Mouse (Mus musculus) layer of hippocampus, adult 18-20 months (tissue): ENCODE data around the gene Lrrc58. TPM values are rescaled to one million over a fixed set of nuclear protein-coding genes. Genes with fewer than 3 reads are reported as not detected.
A peak's percentile ranks its signal among the peaks of the same experiment; 100 is the strongest.

Experiments used
- DNase-seq, 2 experiments: peaks; one replicate each; pipeline ENCODE4 v3.0.0; 2022; ENCODE audit warnings: low spot score in 2 of 2
- long read RNA-seq: library from polyadenylated mRNA; stranded (forward); transcript quantifications from one replicate; pipeline ENCODE4 v2.0.0, GENCODE M21; 2021
- total RNA-seq, 2 experiments: library from RNA; stranded (reverse); gene quantifications; 2 replicates each; pipeline ENCODE4 v1.2.3; 2021

The Lrrc58 gene
- total RNA-seq = 100 to 1,000 TPM; 101 to 105 TPM
- long read RNA-seq, full-length matches to known transcripts = 21 of 39 reads
- long read RNA-seq, partial matches to known transcripts = 3 of 39 reads
- long read RNA-seq, other reads (novel, unspliced or antisense) = 15 of 39 reads

DNA sequence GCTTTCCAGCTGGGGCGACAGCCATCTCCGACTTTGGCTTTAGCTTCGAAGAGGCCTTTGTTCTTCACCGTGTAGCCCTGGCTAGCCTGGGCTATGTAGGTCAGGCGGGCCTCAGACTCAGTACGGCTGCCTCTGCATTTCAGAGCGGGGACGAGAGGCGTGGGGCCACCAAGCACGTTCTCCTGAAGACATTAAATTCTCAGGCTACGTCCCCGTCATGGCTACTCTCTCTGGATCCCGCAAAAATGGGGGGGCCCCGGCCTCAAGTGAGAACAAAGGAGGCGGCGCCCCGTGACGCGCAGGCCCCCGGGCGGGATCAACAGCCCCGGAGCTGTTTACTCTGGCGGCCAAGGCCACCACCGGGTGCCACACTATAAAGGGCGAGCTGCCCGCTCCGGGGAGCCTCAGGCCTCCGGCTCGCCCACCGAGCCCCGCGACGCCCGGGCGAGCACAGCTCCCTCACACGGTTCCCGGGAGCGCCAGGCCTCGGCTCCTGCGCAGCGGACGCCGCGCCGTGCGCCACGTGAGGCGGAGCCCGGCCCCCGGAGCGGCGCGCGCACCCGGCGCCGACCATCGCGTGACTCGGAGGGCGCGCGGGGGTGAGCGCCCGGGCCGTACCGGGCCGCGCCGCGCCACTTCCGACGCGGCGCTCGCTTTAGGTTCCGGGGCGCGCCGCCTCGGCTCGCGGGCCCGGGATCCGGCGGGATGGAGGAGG is at the start of gene Lrrc58:
Gene Lrrc58, plus strand, starts transcription at position 599 of the 715 bp plus-strand sequence.
- DNase-seq = peak; percentile 81 to 90

DNA sequence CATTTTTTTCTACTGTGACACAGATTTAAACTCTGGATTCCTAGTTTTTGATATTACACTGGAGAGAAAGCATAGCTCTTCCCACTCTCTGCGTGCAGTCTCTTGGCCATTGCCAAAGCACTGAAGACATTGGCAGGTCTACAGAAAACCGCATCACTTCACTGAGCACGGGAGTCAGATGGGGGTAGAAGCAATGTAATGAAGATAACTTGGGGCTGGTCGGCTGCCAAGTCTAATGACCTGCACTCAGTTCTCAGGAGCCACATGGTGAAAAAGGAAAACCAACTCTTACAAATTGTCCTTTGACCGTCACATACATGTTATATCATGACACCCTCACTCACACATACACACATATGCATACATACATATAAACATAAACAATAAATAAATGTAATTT is 44.2 kb upstream of the Lrrc58 start:
- no peak for DNase-seq

DNA sequence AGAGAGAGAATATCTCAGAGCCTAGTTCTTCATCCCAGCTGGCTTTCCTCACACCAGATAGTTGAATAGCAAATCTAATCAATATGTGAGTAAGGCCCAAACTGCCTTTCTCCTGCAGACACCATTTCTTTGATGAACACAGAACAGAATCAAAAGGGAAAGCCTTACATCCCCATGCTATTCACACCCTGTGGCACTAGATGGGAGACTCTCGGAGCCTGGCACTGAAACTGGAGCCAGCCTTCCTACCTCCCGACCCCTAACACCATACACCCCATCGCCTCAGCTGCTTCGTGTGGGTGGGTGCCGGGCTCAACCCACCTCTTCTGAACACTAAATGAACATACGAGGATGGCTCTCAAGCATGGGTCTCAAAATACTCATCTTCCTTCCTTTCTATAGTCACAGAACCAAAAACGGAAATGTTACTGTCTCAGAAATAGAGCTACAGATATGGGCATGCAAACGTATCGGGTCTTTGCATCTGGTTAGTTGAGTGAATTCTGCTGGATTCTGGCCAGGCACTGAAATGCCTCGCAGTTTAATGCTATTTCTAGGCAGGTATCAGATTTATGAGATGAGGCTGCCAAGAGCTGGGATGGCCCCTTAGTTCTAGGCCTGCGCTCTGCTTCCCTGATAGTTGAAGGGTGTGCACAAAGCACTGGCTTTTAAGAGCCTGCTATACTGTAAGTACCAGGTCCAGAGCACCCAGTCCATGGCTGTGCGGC is 43.2 kb upstream of the Lrrc58 start:
- DNase-seq = no peak

DNA sequence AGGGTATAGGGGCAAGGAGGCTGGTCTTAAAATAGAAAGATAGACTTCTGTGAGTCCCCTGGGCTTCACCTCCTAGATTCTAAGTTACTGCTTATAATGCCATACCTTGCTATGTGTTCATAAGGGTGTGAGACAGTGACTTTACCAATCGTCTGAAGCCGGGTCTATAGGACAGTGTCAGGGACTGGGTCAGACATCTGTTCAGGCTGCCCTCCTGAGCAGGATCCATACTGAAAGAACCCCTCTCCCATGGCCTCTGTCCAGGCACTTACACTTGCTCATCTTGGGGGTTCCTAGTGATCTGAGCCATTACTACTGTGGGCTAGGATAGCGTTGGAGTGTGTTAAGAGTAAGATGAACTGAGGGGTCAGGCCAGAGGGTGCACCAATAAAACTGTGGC is 41.9 kb upstream of the Lrrc58 start:
- DNase-seq = no peak

DNA sequence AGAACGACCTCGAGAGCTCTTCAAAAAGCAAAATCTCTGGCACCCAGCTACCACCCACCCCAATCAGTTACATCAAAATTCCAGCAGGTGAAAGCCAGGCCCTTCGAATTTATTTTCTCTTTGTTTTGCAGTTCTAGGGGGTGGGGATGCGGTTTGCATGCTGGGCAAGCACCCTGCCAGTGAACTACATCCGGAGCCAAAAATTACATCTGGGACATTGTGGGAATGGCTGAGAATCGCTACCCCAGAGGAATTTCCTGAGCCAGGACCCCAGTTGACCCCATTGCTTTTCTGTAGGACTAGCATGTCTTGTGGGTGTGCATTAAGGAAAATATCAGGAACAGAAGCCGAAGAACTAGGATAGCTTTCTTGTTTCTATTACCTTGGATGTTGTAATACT is 37.1 kb upstream of the Lrrc58 start:
- DNase-seq = no peak

DNA sequence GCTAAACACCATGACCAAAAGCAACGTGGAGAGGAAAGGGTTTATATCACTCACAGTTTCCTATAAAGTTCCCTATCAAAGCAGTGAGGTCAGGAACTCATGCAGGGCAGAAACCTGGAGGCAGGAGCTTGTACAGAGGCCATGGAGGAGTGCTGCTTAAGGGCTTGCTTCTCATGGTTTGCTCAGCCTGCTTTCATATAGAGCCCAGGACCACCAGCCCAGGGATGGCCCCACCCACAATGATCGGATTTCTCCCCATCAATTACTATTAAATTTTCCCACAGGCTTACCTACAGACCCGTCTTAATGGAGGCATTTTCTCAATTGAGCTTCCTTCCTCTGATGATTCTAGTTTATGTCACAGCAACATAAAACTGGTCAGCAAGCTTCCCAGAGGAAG is 30.6 kb upstream of the Lrrc58 start:
- no peak for DNase-seq

DNA sequence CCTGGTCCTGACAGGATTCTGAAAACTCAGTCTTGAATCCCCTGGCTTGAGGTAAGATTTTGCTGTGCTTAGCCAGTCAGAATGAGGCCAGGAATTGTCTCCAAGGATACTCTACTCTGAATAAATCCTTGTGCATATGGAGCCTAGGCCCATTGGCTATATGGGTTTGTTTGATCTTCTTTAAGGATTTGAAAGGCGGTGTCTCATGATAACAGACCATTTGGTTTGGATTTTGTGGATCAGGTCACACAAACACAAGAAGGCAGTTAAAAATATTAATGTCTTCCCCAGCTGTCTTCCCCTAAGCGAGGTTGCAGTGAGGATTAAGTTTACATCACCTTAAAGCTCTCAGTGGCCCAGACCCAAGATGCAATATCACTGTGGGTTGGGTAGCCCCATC is 25.8 kb upstream of the Lrrc58 start:
- DNase-seq = no peak

DNA sequence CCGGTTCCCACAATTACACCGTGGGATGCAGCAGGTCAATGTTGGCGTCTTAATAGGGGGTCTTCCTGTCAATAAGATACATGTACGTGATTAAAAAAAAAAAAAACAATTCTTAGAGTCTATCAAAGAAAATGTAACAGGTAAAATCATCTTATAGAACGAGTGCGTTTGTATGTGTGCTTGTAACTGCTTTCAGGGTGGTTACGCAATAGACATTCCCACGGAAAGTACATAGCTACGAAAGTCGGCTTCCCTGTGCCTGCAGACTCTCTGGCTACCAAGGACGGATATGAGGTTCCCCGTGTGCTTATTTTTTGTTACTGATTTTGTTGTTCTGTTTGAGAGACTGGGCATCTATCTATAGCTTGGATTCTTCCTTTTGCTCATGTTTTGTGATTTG is 24.4 kb upstream of the Lrrc58 start:
- DNase-seq = no peak

DNA sequence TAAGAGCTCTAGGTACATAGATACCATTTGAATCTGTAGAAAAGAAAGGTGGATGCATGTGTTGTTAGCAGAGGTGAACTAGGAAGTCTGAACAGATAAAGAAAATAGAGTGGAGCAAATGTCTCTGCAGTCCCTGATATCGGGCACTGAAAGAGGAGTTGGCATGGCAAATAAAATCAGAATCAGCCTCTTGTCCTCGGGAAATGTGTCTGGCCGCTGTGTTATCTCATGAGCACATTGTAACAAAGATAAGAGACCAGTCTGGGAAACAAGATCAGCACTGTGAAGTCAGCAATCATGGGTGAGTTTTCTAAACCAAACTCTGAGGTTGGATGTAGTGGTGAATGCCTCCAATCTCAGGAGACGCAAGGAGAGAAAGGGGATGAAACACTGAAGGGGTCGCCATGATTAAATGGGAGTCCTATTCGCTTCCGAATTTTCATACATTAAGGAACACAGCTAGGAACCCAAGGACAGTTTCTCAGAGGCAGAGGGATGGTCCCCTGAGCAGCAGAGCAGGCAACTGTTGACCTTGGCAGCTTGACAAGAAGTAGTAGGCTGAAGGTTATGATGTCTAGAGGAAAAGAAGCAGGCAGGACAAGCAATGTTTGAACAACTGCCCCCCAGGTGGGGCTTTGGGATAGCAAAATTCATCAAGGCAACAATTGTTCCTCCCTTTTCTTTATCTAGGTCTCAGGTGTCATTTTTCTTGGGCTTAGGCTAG is 22.8 kb upstream of the Lrrc58 start:
- DNase-seq = no peak

DNA sequence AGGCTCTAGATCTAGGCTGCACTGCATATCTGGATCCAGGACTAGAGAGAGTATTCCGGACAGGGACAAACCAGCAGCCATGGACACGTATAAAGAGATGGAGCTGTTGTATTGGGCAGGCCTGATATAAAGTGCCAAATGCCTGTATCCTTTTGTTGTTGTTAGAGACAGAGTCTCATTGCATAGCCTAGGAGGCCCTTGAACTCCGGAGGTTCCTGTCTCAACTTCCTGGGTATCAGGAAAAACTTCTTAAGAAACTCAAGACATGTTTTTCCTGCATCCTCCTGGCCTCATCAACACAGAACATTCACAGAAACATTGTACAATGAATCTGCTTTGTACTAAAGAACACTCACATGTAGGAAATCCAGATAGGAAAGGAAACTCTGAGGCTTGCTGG is 21.1 kb upstream of the Lrrc58 start:
- no peak for DNase-seq

DNA sequence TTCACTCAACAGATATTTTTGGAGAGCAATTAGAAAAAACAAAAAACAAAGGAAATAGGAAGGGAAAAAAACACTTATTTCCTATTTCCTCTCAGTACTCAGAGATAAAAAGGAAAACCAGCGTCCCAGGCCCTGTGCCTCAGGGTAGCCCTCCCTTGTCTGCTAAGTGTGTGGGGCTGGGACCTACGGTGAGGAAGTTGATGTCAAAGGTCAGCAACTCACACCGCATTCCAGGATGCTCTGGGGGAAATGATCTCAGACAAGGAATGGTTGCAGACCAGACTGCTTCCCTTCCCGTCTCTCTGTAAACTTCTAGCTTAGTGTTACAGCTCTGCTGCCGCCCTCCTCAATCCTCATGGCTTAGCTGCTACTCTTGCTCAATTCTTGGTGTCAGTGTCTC is 16.8 kb upstream of the Lrrc58 start:
- DNase-seq = no peak

DNA sequence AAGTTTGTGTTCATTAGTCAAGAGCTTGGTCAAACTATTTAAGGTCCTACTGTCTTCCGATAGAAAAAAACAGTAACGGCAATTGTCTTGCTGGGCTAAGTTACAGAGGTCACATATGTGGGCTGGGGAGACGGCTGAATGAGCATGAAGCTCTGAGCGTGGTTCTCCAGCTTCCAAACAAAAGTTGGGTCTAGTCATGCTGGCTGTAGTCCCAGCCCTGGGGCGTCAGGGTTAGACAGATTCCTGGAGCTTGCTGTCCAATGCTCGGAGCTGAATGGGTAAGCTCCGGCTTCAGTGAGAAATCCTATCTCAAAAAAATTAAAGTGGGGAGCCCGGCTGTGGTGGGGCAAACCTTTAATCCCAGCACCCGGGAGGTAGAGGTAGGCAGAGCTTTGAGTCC is 14.9 kb upstream of the Lrrc58 start:
- no peak for DNase-seq

DNA sequence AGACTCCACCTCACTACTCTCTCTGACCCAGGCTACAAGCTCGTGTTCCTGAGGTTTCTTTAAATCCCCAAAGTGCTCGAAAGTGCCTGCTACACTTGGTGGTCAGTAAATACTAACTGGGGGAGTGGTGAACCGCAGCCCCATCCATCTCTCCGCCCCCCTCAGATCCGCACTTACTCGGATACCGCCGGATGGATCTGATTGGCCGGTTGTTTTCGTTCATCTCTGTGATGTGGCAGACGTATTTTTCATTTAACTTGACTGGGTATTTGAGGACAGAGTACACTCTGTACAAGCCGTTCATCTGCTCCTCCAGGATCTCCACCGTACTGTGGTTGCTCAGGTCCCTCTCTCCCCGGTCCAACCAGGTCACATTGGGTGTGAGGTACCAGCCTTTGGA is 14.1 kb upstream of the Lrrc58 start:
- no peak for DNase-seq

DNA sequence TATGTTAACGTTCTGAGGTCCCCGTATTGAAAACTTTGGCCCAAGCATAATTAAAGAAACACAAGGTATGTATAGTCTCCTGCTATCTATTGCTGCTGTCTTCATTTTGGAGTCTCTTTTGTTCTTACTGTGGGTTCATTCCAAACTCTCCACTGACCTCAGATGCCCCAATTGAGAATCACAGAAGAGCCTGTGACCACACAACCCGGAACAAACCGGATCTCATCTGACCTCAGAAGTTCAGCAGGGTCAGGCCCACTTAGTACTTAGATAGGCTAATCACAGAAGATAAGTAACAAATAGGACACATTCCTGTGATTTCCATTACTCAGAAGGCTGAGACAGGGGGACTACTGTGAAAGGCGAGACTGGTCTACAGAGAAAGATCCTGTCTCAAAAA is 13.6 kb upstream of the Lrrc58 start:
- DNase-seq = no peak

DNA sequence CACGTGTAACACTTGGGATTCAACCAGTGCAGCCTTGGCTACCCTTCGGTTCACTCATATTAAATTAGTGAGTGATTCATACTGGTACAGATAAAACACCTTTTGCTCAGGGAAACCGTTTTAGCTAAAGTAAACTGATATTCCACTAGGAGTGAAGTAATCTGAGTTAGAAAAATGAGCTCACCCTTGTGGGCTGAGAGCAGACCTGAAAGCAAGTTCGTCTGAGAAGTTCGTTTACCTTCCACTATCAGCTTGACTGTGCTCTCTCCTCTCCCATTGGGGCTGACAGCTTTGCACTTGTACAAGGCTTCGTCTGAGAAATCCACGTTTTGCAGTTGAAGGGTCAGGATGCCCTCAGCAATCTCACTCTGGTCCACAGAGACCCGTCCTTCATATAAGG is 12.6 kb upstream of the Lrrc58 start:
- DNase-seq = no peak

DNA sequence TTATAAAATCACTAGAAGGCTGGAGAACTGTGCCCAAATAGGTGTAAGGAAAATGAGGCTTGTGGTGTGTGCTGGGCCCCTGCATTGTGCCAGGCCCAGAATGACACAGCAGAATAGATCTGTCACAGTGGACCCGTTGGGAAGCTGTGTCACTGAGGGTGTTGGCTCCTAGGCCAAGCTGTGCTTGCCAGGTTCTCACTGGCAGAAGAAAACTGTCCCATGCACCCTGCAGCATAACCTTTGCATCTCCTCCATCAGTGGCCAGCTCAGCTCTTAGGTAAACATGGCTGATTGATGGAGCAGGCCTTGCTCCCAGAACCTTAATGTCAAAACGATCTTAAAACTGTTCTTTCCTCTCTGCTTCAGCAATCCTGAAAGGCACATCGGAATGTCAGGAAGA is 11.9 kb upstream of the Lrrc58 start:
- no peak for DNase-seq

DNA sequence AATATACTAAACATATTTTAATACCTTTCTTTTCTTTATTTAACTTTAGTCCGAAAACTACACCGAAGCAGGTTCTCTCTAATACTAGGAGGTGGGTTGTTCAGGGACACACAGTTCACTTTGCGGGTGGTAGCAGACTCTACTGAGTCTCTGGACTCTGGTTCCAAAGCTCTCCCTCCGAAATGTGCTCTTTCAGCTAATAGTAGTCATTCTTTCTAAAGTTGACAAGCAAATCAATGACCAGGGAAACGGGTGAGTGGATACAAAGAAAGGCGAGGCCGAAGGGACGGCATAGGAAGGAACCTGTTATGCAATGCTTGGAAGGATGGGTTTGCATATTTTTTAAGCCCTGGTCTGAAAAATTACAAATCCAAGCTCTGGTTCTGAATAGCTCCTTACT is 10.7 kb upstream of the Lrrc58 start:
- no peak for DNase-seq

DNA sequence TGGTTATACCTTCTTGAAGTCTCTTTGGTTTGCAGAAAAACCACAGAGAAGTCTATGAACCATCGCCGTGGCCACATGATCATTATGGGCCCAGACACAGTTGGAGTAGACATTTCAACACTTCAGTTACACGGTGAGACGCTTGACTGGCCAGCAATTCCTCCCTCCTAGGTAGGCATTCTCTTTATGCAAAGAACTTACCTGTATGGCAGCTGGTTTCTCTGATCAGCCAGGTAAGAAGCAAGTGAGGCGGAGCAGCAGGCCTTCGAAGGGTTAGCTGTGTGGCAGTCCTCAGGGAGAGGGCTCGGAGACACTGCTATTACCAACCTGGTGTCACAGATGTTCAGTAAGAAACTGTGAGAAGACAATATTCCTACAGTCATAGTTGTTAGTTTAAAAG is 8.0 kb upstream of the Lrrc58 start:
- DNase-seq = no peak

DNA sequence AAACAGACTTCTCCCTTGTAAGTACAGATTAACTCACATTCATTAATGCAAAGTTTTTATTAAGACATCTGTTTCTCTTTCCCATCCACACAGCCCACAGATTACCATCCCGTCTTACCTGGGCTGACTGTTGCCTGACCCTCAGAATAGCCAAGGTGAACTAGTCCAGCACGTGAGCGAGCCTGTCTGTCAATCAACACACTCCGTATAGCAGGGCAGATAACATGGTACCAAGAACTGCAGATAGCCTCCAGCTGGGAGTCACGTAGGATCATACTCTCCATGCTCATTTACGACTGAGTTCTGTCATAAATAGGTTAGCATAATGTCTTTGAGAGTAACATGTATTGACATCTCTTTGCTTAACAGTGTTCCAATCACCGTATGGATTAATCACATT is 7.2 kb upstream of the Lrrc58 start, which contains the start of gene Gm36028:
Gene Gm36028, minus strand, starts transcription at position 118 of the 400 bp plus-strand sequence.
- no peak for DNase-seq

DNA sequence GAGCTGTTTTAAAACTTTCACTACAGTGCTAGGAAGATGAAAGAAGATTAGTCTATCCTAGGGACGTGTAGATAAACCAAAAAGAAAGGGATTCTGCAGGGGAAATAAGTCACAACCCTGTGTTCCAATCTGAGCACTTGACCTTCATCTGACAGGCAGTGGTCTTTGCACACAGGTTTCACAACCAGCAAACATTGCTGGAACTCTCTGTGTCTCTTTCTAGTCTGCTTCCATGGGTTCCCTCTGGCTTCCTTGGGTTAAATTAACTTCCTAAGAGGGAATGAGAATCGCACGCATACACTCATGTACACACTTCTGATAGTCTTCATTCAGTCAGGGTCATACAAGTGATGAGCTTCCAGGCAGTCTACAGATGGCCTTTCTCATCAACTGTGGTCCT is 4.3 kb upstream of the Lrrc58 start:
- no peak for DNase-seq

DNA sequence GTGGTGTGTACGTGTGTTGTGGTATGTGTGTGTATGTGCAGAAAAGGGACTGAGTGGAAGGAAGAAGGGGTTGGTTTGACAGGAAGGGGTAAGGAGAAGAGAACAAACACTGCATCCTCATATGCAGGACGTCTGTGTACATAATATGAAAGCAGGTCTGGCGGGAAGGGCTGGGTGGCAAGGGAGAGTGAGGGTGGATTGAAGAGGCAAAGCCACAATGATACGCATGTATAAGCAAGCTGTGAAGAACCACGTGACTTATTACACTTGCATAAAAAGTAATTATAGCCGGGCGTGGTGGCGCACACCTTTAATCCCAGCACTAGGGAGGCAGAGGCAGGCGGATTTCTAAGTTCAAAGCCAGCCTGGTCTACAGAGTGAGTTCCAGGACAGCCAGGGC is 2.3 kb upstream of the Lrrc58 start:
- no peak for DNase-seq
